Mouse (Mus musculus) monocyte, adult 5-6 weeks (primary cell): Measurements from ENCODE around the gene Cxcl15. TPM values are rescaled to one million over a fixed set of nuclear protein-coding genes. Genes with fewer than 3 reads are reported as not detected.

Experiments used
- ATAC-seq: fragments of 153-309, 156-312 bp; replicated peaks from 2 replicates; pipeline ENCODE4 v1.8.0; 2017; ENCODE audit warnings: mild to moderate bottlenecking; ENCODE audit not compliant: low TSS enrichment, insufficient number of reproducible peaks, severe bottlenecking, poor library complexity, low FRiP score
- total RNA-seq: library from RNA; stranded (forward); fragments of 200-1000, 200-491, 200-594 nt; gene quantifications from 3 replicates; pipeline ENCODE4 v1.2.3, GENCODE M21; 2017

Gene Cxcl15
- total RNA-seq = not detected in 3 replicates

DNA sequence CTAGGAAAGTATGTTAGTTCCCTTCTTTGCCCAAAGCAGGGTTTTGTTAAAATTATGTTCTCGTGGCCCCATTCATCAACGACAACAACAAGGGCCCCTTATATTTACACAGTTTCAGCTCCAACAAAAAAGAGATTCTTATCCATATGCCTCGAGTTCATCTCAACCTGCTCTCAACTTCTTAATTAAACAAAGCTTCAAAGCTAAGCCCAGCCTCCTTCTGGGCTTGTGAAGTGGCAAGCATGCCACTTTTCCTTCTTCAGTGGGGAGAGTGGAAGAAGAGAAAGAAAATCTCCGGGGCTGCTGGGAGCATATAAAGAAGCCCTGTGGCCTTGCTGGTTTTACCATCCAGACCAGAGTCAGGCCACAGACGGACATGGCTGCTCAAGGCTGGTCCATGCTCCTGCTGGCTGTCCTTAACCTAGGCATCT, at the start of gene Cxcl15:
Gene Cxcl15, plus strand, starts transcription at position 340 of the 431 bp plus-strand sequence.
- ATAC-seq = no peak

DNA sequence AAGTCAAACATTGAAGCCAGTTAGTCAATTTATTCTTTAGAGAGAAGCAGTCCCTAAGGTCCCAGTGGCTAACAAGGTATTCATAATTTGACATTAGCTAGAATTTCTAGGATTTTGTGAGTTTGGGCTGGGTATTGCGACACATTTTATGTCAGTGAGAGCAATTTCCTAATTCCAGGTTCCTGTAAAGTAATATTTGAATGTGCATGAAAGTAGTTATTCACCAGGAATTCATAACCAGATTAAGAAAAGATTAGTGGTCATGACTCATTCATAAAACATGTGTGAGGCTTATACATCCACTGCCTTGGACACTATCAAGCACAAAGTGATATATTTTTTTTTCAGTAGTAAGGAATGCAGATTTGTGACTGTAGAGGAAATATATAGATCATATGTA, 40.4 kb upstream of the Cxcl15 start:
- ATAC-seq = no peak

- ATAC-seq = no peak
Observed at GRCm38 (mm10) chr5:90758020-90758605, 36.2 kb upstream of the Cxcl15 start.

DNA sequence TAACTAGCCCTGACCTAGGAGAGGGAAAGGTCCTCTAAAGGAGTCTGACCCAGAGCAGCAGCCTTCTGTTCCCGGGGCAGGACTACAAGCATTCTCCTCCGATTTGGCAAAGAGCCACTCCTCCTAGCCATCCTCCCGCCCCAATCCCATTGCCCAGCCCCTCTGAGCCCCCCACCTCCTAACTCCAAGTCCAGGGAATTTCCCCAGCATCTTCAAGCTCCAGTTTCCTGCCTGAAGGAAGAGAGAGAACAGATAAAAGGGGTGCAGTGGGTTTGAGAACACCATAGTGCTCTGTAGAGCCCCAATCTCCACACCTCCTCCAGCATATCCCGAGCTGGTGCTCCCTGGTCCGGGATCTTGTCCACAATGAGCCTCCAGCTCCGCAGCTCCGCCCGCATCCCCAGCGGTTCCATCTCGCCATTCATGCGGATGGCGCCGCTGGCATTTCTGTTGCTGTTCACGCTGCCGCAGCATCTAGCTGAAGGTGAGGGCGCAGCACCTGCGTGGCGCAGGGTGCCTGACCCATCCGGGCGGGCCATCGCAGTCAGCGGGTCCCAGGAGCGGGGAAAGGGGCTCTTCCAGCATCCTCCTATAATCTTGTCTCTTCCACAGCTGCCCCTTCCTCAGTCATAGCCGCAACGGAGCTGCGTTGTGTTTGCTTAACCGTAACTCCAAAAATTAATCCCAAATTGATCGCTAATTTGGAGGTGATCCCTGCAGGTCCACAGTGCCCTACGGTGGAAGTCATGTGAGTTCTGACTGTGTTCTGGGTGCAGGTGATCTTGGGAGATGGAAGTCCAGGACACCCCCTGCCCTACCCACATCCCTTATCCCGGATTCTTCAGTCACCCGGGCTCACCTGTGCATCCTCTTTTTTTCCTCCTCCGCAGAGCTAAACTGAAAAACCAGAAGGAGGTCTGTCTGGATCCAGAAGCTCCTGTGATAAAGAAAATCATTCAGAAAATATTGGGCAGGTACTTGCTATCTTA, 35.0 kb upstream of the Cxcl15 start, which contains the start of gene Cxcl5:
Gene Cxcl5, plus strand, starts transcription at position 284 of the 989 bp plus-strand sequence.
- ATAC-seq = no peak

DNA sequence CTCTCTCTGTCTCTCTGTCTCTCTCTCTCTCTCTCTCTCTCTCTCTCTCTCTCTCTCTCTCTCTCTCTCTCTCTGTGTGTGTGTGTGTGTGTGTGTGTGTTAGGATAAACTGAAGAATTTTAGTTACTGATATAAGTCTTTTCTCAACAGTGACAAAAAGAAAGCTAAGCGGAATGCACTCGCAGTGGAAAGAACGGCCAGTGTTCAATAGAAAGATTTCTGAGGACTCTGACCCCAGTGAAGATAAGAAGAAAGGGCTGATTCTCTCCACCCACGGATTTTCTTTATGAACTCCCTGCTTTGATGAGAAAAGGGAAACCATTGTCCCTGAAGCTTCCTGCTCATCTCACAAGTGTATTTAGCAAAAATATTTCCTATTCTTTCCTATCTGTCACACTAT, 34.0 kb upstream of the Cxcl15 start:
- no peak for ATAC-seq

GRCm38 (mm10) chr5:90760844-90761243, 33.5 kb upstream of the Cxcl15 start:
- no peak for ATAC-seq

DNA sequence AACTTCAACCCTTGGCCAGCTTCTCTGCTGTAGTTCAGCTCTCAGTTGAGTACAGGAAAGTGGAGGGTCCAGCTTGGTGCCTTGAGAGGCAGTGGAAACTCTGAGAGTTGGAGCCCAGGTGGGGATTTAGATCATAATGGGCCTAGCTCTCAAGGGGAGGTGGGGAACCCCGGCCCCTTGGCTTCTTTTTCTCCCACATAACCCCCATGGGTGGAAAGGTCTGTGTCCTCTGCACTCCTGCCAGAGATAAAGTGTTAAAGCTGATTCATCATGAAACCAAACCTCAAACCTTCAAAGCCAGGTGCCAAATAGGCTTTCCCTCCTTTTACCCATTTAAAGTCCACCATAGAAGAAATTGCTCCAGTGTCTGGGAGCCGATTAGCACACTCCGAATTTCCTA, 32.5 kb upstream of the Cxcl15 start:
- ATAC-seq = no peak

GRCm38 (mm10) chr5:90763912-90764665, 30.2 kb upstream of the Cxcl15 start:
- ATAC-seq = no peak

DNA sequence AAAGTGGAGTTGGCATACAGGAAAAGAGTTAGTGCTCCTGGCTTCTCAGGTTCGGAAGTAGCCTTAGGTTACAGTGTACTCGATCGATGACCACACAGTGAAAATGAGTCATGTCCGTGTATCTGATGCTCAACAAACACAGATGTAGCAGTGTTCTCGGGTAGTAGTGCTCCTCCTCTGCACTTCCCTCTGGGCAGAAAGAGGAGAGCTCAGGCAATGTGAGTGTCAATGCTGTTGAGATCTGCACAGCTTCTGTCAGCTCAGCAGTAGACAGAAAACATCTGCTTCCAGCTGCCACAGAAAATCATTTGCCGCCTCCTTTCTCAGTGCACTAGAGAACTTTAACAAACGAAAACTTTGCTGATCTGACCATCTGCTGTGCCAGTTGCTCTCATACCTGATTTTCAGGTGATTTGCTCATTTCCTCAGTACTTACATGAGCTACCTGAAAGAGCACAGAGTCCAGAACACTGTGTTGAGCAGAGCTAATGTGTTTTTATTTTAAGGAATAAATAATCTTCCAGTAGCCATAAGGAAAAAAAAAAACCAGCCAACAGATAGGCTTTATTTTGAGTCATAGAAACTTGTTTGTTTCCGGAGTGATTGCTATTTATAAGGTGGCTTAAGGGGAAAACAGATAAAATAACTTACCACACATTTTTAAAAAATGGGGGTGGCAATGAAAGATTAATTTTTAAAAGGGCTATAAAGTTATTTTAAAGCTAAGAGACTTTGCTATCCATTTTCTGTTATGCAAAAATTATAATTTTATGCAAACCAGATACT, 28.3 kb upstream of the Cxcl15 start:
- ATAC-seq = no peak

DNA sequence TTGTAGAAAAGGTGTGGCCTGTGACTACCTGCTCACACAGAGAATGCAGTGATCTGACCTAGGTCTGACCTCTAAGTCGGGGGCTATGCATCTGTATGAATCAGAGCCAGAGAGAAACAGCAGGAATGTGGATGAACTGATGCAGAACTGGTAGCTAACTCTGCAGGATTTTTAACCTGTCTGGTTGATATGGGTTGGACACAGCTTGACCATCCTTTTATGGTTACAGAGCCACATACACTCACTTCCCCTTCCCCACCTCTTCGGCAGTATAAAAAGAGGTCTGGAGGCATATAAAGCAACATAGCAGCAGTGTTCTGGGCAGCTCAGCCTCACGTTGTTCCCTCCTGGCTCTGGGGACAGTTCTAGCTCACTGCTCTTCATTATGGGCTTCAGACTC, 26.1 kb upstream of the Cxcl15 start, which contains the start of gene Ppbp:
Gene Ppbp, plus strand, starts transcription at position 301 of the 400 bp plus-strand sequence.
- no peak for ATAC-seq

DNA sequence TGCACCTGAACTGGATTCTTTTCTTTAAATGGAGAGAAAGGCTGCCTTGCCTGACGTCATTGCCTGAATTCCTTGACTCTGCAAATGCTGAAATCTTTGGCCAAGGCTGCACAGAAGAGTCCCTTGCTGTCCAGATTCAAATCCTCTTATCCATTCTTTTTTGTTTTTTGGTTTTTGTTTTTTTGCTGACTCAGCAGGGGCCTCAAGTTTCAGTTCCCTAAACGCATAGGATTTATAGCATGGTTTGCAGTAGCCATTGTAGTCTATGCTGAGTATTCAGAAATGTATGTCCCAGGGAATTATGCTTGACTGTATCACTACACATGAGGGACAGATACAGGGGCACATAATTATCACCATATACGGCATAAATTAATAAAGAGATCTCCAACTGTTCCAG, 23.0 kb upstream of the Cxcl15 start:
- ATAC-seq = no peak

GRCm38 (mm10) chr5:90771880-90772653, 22.3 kb upstream of the Cxcl15 start, which contains the start of gene Pf4:
Gene Pf4 (plus strand): TSS chr5:90772435.
- ATAC-seq = 0 out of 2 replicates have a peak, but pooled peaks have one; percentile 9

DNA sequence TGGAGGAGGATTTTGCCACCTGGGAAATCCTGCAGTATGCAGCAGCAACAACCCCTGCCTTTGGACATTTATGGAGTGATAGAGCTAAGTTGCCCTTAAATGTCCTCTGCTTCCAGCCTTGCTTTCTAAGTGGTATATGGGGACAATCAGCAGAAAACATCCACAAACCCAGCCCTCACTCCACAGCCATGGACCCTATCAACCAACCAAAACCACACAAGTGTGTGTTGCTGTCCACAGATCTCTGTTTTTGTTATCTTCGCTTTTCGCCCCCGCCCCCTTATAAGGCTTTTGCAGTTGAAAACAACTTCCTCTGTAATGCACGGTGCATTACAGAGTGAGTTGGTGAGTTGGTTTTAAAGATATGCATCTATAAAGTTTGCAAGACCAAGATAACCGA, 18.8 kb upstream of the Cxcl15 start:
- ATAC-seq = 0 out of 2 replicates have a peak, but pooled peaks have one; percentile 12

DNA sequence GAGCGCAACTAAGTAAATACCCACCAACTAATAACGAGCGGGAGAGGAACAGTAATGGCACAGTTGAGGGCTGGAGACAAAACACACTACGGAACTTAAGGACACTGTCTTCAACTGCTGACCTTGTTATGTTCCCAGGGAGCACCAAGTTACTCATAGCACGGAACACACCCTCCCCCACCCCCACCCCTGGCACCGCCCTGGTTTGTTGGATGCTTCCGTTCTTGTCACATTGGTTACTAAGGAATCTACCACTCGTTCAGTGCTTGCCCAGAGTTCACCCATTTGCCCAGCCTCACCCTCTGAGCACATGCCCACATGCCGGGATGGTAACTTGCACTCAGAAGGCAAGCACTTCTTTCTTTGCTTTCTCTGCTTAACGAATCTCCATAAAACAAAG, 16.7 kb upstream of the Cxcl15 start:
- no peak for ATAC-seq

GRCm38 (mm10) chr5:90778856-90779255, 15.5 kb upstream of the Cxcl15 start:
- ATAC-seq = no peak

DNA sequence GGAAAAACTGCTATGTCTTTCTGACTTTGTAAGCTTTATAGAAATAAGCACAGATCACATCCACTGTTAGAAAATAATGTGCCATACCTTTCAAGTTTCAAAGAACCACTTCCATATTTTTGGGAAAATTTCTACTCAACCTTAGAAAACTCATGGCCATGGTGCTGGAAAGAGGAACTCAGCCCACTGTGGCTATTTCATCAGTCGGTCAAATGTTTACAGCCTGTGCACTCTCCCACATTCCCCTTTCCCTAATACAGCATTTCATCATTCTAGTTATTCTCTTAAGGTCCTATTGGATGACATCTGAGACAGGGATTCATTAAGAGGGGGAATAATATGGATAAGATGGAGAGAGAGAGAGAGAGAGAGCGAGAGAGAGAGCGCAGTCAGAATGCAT, 10.6 kb upstream of the Cxcl15 start:
- no peak for ATAC-seq
